Mouse (Mus musculus) cerebellum, adult 9-11 months (tissue): ENCODE data around the gene Polr1a.

Experiments used
- DNase-seq: peaks from one replicate; pipeline ENCODE4 v3.0.0; 2022

Polr1a gene

GRCm38 (mm10) chr6:72001220-72001777 lies 92.4 kb downstream of the Polr1a start:
- peak; percentile 52 for DNase-seq

DNA sequence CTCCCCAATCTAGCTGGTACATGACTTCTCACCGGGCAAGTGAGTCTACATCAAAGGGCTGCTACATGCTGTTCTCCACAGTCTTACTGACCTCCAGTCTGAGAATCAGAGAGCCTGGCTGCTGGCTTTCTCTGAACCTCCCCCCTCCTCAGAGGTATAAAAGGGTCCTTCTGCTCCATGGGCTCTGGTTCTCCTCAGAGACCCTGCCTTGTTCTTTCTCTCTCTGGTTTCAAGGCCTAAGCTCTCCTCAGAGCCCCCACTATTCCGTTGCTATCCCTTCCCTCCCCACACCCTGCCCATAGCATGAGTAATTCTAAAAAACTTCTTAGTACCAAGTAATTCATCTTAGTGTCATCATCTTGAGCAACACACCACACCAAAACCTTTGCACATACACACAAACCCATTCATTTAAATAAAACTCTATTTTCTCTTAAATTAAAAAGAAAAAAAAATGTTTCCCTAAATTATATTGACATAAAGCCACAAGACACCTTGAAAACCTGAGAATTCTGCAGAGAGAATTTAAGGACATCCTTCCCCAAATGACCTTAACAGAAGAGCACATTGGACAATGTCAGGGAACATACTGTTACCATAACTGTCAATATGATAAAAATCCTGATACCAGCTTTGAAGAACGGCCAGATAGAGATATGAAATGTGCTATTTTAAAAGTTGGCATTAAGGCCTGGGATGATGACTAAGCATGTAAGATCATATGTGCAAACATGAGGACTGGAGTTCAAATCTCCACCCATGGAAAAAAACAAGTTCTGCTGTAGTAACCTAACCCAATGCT lies 98.8 kb downstream of the Polr1a start:
- DNase-seq: no peak

- DNase-seq: no peak
Observed at GRCm38 (mm10) chr6:72008213-72008655, 99.4 kb downstream of the Polr1a start.

GRCm38 (mm10) chr6:72009454-72009853 lies 100.6 kb downstream of the Polr1a start:
- no peak for DNase-seq

GRCm38 (mm10) chr6:72014033-72014432 lies 105.2 kb downstream of the Polr1a start:
- DNase-seq: peak; percentile 76

DNA sequence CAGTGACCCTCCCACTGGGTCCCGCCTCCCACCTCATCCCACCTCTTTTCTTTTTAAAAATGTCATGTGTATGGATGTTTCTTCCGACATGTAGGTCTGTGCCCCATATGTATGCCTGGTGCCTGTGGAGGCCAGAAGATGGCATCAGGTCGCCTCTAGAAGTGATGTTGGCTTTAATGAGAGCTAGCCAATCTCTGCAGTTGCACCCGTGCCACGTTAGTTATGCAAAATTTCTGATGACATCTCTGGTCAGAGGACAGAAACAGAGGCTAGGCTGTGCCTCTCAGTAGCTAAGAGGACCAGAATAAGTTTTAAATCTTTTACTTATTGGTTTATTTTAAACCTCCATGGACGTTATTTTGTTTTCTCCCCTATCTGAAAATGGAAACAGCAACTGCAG lies 109.2 kb downstream of the Polr1a start:
- DNase-seq: no peak

GRCm38 (mm10) chr6:72025497-72025896 lies 116.6 kb downstream of the Polr1a start:
- no peak for DNase-seq

- DNase-seq: no peak
Observed at GRCm38 (mm10) chr6:72028079-72028478, 119.2 kb downstream of the Polr1a start.

DNA sequence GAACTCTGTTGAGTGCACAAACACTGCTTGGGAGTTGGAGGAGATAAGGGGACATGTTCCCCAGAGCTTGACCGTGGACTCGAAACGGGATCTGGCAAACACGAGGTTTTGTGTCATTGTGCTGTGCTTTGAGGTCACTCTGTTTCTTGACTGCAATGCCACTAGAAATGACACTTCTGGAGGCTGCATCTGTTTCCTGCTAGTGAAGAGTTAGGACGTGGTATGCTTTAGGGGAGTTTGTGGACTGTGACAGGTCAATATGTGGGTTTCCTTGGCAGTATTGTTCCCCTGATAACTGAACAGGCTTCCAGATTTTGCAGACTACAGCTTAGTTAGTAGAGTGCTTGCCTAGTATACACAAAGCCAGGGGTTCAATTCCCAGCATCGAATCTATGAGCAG lies 120.8 kb downstream of the Polr1a start:
- DNase-seq: no peak
